Mouse (Mus musculus) gastrocnemius, postnatal 36 days (tissue): ENCODE data around the gene Pnrc2. TPM values are rescaled to one million over a fixed set of nuclear protein-coding genes. Genes with fewer than 3 reads are reported as not detected.
A peak's percentile ranks its signal among the peaks of the same experiment; 100 is the strongest.

Source experiments
- DNase-seq, 2 experiments: peaks; one replicate each; pipeline ENCODE4 v3.0.0; 2022
- intact Hi-C: fragments of 180-260 bp; cut with DNase I; formaldehyde crosslinking; loops from one replicate; pipeline ENCODE4 v1.15.1; 2025
- total RNA-seq, 2 experiments: library from RNA; stranded (reverse); gene quantifications; 2 replicates each; pipeline ENCODE4 v1.2.3; 2021

The Pnrc2 gene
- total RNA-seq, 2 experiments from 2014 or later = 25.4 to 31.2 TPM

DNA sequence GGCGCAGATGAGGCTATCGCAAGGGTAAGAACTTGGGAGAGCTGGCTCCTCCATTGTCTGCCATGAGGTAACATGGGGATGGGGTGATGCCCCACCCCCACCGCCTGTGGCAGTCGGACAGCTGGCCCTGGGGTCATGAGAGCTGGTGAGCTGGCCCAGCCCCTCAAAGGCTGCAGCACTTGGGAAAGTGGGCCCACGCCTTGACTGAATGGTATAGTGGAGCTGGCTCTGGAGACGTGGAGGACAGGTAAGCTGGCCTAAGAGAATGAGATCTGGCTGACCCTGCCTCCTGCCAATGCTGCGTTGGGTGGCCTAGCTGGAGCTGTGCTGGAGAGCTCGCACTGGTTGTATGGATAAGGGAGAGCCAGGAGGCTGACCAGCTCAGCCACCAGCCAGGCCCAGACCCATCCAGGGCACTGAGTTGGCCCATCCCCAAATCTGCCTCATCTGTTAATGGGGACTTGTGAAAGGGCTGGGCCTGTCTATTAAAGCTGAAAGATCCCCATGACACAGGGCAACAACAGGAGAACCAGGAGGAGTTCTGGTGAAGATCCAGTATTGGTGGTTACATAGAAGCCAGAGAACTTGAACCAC is 39.4 kb downstream of the Pnrc2 start:
- DNase-seq = no peak
- intact Hi-C loops = no loop called here

DNA sequence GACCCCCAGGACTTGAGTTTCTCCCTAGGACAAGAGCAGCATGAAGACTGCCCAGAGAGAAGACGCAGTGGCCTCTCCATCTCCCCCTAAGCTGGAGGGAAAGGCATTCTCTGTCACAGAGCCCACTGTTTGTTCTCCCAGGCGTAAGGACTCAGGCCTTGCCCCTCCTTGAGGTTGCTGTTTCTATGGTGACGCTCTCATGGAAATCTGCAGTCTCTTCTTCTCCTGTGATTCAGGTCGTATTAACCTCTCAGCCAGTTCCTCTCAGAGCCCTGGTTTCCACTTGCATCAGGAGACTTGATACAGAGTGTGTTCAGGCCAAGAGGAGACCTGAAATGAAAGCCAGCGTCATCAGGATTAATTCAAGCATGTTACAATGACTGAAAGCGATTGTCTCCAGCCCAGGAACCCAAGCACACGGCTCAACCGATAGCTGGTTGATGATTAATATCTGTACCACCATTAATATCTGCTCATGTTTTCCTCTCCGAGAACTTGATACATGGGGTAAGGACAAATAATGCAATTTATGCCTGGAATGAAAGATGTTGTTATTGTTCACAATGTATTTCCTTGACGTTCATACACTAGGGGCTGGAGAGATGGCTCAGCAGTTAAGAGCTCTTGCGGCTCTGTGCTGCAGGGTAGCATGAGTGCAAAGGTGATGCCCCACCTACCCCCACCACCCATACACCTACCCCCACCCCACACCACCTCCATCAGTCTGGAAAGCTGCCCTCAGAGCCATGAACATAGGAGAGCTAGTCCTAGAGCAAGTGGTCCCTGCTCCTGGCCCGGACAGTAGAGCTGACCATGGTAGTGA is 40.1 kb downstream of the Pnrc2 start:
- DNase-seq = no peak
- intact Hi-C loops = no loop called here

GRCm38 (mm10) chr4:135832070-135832469 is 41.6 kb downstream of the Pnrc2 start:
- intact Hi-C loops = no loop called here
- no peak for DNase-seq

GRCm38 (mm10) chr4:135828491-135828890 is 45.2 kb downstream of the Pnrc2 start:
- intact Hi-C loops = no loop called here

DNA sequence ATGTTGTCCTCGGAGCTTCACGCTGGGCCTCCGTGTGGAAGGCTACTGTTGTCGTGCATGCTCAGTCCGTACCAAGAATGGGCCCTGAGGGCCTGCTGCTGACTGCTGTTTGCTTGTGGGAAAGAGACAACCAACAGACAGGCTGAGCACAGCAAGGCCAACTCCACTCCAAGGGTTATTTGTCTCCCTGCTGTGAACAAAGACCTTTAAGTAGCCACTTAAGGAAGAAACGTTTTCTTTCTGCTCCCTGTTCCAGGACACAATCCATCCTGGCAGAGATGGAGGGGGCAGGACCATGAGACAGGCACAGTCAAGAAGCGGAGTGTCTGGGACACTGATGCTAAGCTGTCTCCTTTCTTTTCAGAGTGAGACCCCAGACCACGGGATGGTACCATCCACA is 49.4 kb downstream of the Pnrc2 start:
- intact Hi-C loops = no loop called here

More at GRCm38 (mm10) chr4:135828491-135828890, 45.2 kb downstream of the Pnrc2 start:
- DNase-seq = peak; percentile 59 to 66

DNA sequence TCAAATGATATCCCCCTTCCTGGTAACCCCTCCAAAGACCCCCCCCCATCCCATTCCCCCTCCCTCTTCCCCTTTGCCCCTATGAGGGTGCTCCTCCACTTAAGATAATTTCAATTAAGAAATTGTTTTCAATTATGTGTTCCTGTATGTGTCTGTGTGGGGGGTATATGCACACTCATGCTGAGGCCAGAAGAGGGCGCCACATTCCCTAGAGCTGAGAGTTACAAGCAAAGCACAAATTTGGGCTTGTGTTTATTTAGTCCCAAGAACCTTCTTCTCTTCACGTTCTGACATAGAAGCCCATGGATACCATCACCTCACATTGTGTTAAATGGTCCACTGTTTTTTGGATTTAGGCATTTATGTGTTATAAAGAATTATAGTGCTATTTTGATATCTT is 50.4 kb downstream of the Pnrc2 start:
- no peak for DNase-seq
- intact Hi-C loops = no loop called here

More for the DNA sequence above, 49.4 kb downstream of the Pnrc2 start:
- no peak for DNase-seq

DNA sequence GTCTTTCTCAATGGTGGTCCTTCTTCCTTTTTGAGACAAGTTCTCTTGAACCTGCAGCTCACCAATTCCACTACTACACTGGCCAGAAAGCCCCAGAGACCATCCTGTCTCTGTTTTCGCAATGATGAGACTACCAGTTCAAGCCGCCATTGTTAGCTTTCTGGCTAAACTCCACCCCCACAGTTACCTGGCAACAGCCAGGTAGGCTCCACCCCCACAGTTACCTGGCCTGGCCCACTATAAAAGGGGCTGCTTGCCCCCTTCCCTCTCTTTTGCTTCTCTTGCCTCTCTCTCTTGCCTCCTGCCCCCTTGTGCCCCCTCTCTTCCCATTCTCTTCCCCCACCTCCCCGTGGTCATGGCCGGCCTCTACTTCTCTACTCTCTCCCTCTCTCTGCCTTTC is 51.9 kb downstream of the Pnrc2 start:
- no peak for DNase-seq
- intact Hi-C loops = no loop called here

Other genes starting within 250 kb of the Pnrc2 start
- gene Ifnlr1, start 187.6 kb downstream of the Pnrc2 start, total RNA-seq = under 1 TPM; 0.23 to 0.35 TPM
- gene Il22ra1, start 145.7 kb downstream of the Pnrc2 start, total RNA-seq = not detected
- gene Myom3, start 114.1 kb downstream of the Pnrc2 start, total RNA-seq = 10 to 100 TPM; 23.1 to 57.4 TPM
- 10 to 100 TPM; 23.7 to 23.9 TPM for gene Srsf10, start 18.1 kb downstream of the Pnrc2 start, total RNA-seq
- gene Cnr2, start 21.5 kb upstream of the Pnrc2 start, total RNA-seq = under 1 TPM; 0.07 to 0.08 TPM
- 10 to 100 TPM; 16.4 to 18.7 TPM for gene Fuca1, start 46.9 kb upstream of the Pnrc2 start, total RNA-seq
- gene Hmgcl, start 72.6 kb upstream of the Pnrc2 start, total RNA-seq = 10 to 100 TPM; 38.7 to 39.0 TPM
- under 1 TPM; 0.49 to 0.69 TPM for gene Gale, start 89.9 kb upstream of the Pnrc2 start, total RNA-seq
- gene Lypla2, start 98.8 kb upstream of the Pnrc2 start, total RNA-seq = 10 to 100 TPM; 22.8 to 27.2 TPM
- 10 to 100 TPM; 21.3 to 23.9 TPM for gene Pithd1, start 113.4 kb upstream of the Pnrc2 start, total RNA-seq
- gene Eloa, start 147.9 kb upstream of the Pnrc2 start, total RNA-seq = 10 to 100 TPM; 50.3 to 60.4 TPM
- gene Rpl11, start 179.6 kb upstream of the Pnrc2 start, total RNA-seq = 100 to 1,000 TPM; 188 to 251 TPM